Mouse (Mus musculus) A20 (cell line): ENCODE measurements at regions not wholly inside any gene's neighbourhood (a gene's known extent, or its start where the extent isn't known, plus 50 kb on each side); places are given as distances from the start of the nearest gene placed in this dataset.

ENCODE experiments used
- DNase-seq: peaks from one replicate; pipeline ENCODE4 v3.0.0-alpha.2; 2011; ENCODE audit warnings: low read depth, low spot score

- DNase-seq: no peak
Observed at GRCm38 (mm10) chr4:10774557-10775215, 99.6 kb upstream of the 2610301B20Rik start.

- no peak for DNase-seq
Observed at GRCm38 (mm10) chr4:10786701-10787100, 87.6 kb upstream of the 2610301B20Rik start.

- no peak for DNase-seq
Observed at GRCm38 (mm10) chr4:10788306-10788705, 86.0 kb upstream of the 2610301B20Rik start.

- DNase-seq: no peak
Observed at GRCm38 (mm10) chr4:10789141-10789540, 85.2 kb upstream of the 2610301B20Rik start.

GRCm38 (mm10) chr4:10792628-10793027 lies 81.7 kb upstream of the 2610301B20Rik start:
- DNase-seq: no peak

- no peak for DNase-seq
Observed at GRCm38 (mm10) chr4:10794471-10794870, 79.8 kb upstream of the 2610301B20Rik start.

GRCm38 (mm10) chr4:10800780-10801553 lies 73.3 kb upstream of the 2610301B20Rik start:
- no peak for DNase-seq

- no peak for DNase-seq
Observed at GRCm38 (mm10) chr4:10804735-10805134, 69.6 kb upstream of the 2610301B20Rik start.

GRCm38 (mm10) chr4:10807260-10807659 lies 67.0 kb upstream of the 2610301B20Rik start:
- DNase-seq: no peak

- DNase-seq: no peak
Observed at GRCm38 (mm10) chr4:10812931-10813330, 61.4 kb upstream of the 2610301B20Rik start.
